Mouse (Mus musculus): ENCODE data around the gene Noa1. TPM values are rescaled to one million over a fixed set of nuclear protein-coding genes. Genes with fewer than 3 reads are reported as not detected.

The Noa1 gene
- total RNA-seq, 2 experiments from 2014 or later, result 21.6 to 27.6 TPM

GRCm38 (mm10) chr5:77250083-77250482 is 59.8 kb downstream of the Noa1 start:
- intact Hi-C loops (cut with DNase I), result no loop called here
- no peak overlapping the region for H3K4me3 ChIP-seq
- DNase-seq (ENCODE audit: extremely low spot score in 1 of 2, low spot score in 2 of 2), result no peak
- no peak for TF ChIP-seq CTCF (IDR thresholded peaks at IDR 0.05)
- H3K27ac ChIP-seq, result no peak overlapping the region

GRCm38 (mm10) chr5:77245787-77246671 is 63.9 kb downstream of the Noa1 start:
- TF ChIP-seq CTCF (IDR thresholded peaks at IDR 0.05), result no peak
- peak overlapping the region; percentile 18; the same call in 1 of the 2 replicates for H3K4me3 ChIP-seq
- intact Hi-C loops (cut with DNase I), result no loop called here
- no peak overlapping the region for H3K27ac ChIP-seq
- no peak for DNase-seq (ENCODE audit: extremely low spot score in 1 of 2, low spot score in 2 of 2)

GRCm38 (mm10) chr5:77245463-77245786 is 64.5 kb downstream of the Noa1 start:
- intact Hi-C loops (cut with DNase I), result no loop called here
- TF ChIP-seq CTCF (IDR thresholded peaks at IDR 0.05), result no peak
- H3K27ac ChIP-seq, result no peak overlapping the region
- peak overlapping the region; percentile 18; the same call in 1 of the 2 replicates for H3K4me3 ChIP-seq
- no peak for DNase-seq (ENCODE audit: extremely low spot score in 1 of 2, low spot score in 2 of 2)

GRCm38 (mm10) chr5:77244331-77244987 is 65.4 kb downstream of the Noa1 start:
- Histone ChIP-seq H3K27ac (no peak overlapping the region), H3K4me3 (no peak overlapping the region)
- TF ChIP-seq CTCF (IDR thresholded peaks at IDR 0.05), result no peak
- intact Hi-C loops (cut with DNase I), result no loop called here
- peak in 1 of 2 experiments; percentile 10 for DNase-seq (ENCODE audit: extremely low spot score in 1 of 2, low spot score in 2 of 2)

Small RNA genes lying within 50 kb of the gene (microRNA-seq; reads per million reads assigned to microRNA genes)
- 0 reads per million in 2 experiments for gene Mir5098

Other genes starting within 250 kb of the Noa1 start
- gene Hopx, start 195.0 kb downstream of the Noa1 start, total RNA-seq (2021), result 10 to 100 TPM; 26.2 to 26.5 TPM
- gene Spink2, start 98.6 kb downstream of the Noa1 start, total RNA-seq (2021), result not detected
- gene Rest, start 44.6 kb downstream of the Noa1 start, total RNA-seq (2021), result 1 to 10 TPM; 3.6 TPM
- 10 to 100 TPM; 43.0 to 47.6 TPM for gene Polr2b, start 63 bp upstream of the Noa1 start, total RNA-seq (2021)
- gene Igfbp7, start 98.0 kb upstream of the Noa1 start, total RNA-seq (2021), result 10 to 100 TPM; 38.3 to 41.2 TPM